9 mouse cellular contexts compared by ENCODE assay signal in genomic region chr19:53754421-53754830, GRCm38 (mm10).
DNase-seq lines count a peak whose midpoint lies in the region; ATAC-seq and TF ChIP-seq lines count a peak whose summit lies in the region.
"Had no signal": no experiment of that assay in that cellular context is flagged by ENCODE, and none has a peak within 500 bp of the region (broad histone marks: within the 10 kb centered on the region; RNA-seq: fewer than 3 reads in every experiment).

No protein-coding gene starts in this region.

- H3K4me1 ChIP-seq in embryonic facial prominence, embryonic 10.5 days: peaks cover 8% of the 10 kb centered on the region
- H3K4me1 ChIP-seq in heart, postnatal 0 days (ENCODE audit: control insufficient read depth, insufficient read depth): peaks cover 16% of the 10 kb centered on the region
- H3K4me1 ChIP-seq in liver, embryonic 12.5 days: peaks cover 12% of the 10 kb centered on the region; the same call in 1 of the 2 replicates
- no peaks in the 10 kb centered on the region for H3K4me1 ChIP-seq in hindbrain, embryonic 14.5 days (replicated peaks; ENCODE audit: control insufficient read depth, insufficient read depth, low read length)
- H3K4me1 ChIP-seq in midbrain, postnatal 0 days (ENCODE audit: insufficient read depth, low read length): no peaks in the 10 kb centered on the region
- H3K4me1 ChIP-seq: liver, embryonic 15.5 days had no signal

- H3K27me3 ChIP-seq in embryonic facial prominence, embryonic 10.5 days (replicated peaks; ENCODE audit: low read depth, poor library complexity, severe bottlenecking): no peaks in the 10 kb centered on the region
- H3K27me3 ChIP-seq in heart, postnatal 0 days (ENCODE audit: control insufficient read depth, insufficient read depth, low read length): no peaks in the 10 kb centered on the region
- no peaks in the 10 kb centered on the region for H3K27me3 ChIP-seq in liver, embryonic 12.5 days (replicated peaks)
- H3K27me3 ChIP-seq in hindbrain, embryonic 14.5 days (ENCODE audit: control insufficient read depth, insufficient read depth, low read length): no peaks in the 10 kb centered on the region
- no peaks in the 10 kb centered on the region; the same call in 1 of the 2 replicates for H3K27me3 ChIP-seq in midbrain, postnatal 0 days (ENCODE audit: insufficient read depth, low read length)
- H3K27me3 ChIP-seq: liver, embryonic 15.5 days had no signal

- WGBS in embryonic facial prominence, embryonic 10.5 days: 69% methylated on average over 7 of the region's 7 CpGs
- 12% methylated on average over 7 of the region's 7 CpGs for WGBS in heart, postnatal 0 days
- WGBS in liver, embryonic 12.5 days (ENCODE audit: insufficient replicate concordance): 50% methylated on average over 5 of the region's 7 CpGs
- 71% methylated on average over 5 of the region's 7 CpGs for WGBS in hindbrain, embryonic 14.5 days
- WGBS in midbrain, postnatal 0 days: 80% methylated on average over 7 of the region's 7 CpGs

- H3K27ac ChIP-seq in embryonic facial prominence, embryonic 10.5 days (replicated peaks): 0 out of 2 replicates have a peak overlapping the region, but pooled peaks have one; percentile 26
- peak overlapping the region; percentile 71 for H3K27ac ChIP-seq in heart, postnatal 0 days (ENCODE audit: low read depth)
- H3K27ac ChIP-seq in liver, embryonic 12.5 days: no peak overlapping the region
- no peak overlapping the region for H3K27ac ChIP-seq in hindbrain, embryonic 14.5 days
- no peak overlapping the region for H3K27ac ChIP-seq in midbrain, postnatal 0 days (ENCODE audit: low read depth, low read length)
- H3K27ac ChIP-seq: liver, embryonic 15.5 days had no signal

- H3K9me3 ChIP-seq in embryonic facial prominence, embryonic 10.5 days: peaks cover 7% of the 10 kb centered on the region; the same call in 1 of the 2 replicates
- no peaks in the 10 kb centered on the region for H3K9me3 ChIP-seq in heart, postnatal 0 days (replicated peaks; ENCODE audit: control insufficient read depth, low read length)
- H3K9me3 ChIP-seq in liver, embryonic 12.5 days (replicated peaks): peaks cover 9% of the 10 kb centered on the region
- H3K9me3 ChIP-seq in hindbrain, embryonic 14.5 days (ENCODE audit: control insufficient read depth, low read length): no peaks in the 10 kb centered on the region
- no peaks in the 10 kb centered on the region for H3K9me3 ChIP-seq in midbrain, postnatal 0 days (ENCODE audit: low read length)
- H3K9me3 ChIP-seq: liver, embryonic 15.5 days had no signal

- H3K9ac ChIP-seq in heart, postnatal 0 days (replicated peaks; ENCODE audit: low read depth, low read length): no peak overlapping the region
- no peak overlapping the region for H3K9ac ChIP-seq in liver, embryonic 12.5 days
- H3K9ac ChIP-seq in hindbrain, embryonic 14.5 days: no peak overlapping the region
- H3K9ac ChIP-seq in midbrain, postnatal 0 days (replicated peaks; ENCODE audit: low read length, poor library complexity, severe bottlenecking): no peak overlapping the region
- H3K9ac ChIP-seq: liver, embryonic 15.5 days had no signal

- TF ChIP-seq EP300 in heart, postnatal 0 days (IDR thresholded peaks at IDR 0.05; ENCODE audit: low read depth): no peak

- TF ChIP-seq CTCF in heart, postnatal 0 days (IDR thresholded peaks at IDR 0.05; ENCODE audit: low read depth): no peak
- no peak for TF ChIP-seq CTCF in midbrain, postnatal 0 days (IDR thresholded peaks at IDR 0.05)

- DNase-seq in embryo, embryonic 11 days: peak; percentile 16
- no peak for DNase-seq in embryo, embryonic 9.5 days (ENCODE audit: extremely low spot score)
- DNase-seq in embryonic facial prominence, embryonic 10.5 days (ENCODE audit: low spot score): no peak
- peak; percentile 45 for DNase-seq in heart, postnatal 0 days (ENCODE audit: low spot score)
- DNase-seq in yolk sac, embryonic 10.5 days (ENCODE audit: low spot score): no peak
- DNase-seq in hindbrain, embryonic 14.5 days (ENCODE audit: low spot score): no peak
- no peak for DNase-seq in midbrain, postnatal 0 days (ENCODE audit: low spot score)

- H3K4me3 ChIP-seq in embryonic facial prominence, embryonic 10.5 days: no peak overlapping the region
- H3K4me3 ChIP-seq in heart, postnatal 0 days (ENCODE audit: low read depth, low read length): no peak overlapping the region
- no peak overlapping the region for H3K4me3 ChIP-seq in liver, embryonic 12.5 days
- H3K4me3 ChIP-seq in hindbrain, embryonic 14.5 days (replicated peaks; ENCODE audit: low read length): no peak overlapping the region
- no peak overlapping the region for H3K4me3 ChIP-seq in midbrain, postnatal 0 days (ENCODE audit: low read depth, low read length)
- H3K4me3 ChIP-seq: liver, embryonic 15.5 days had no signal

- H3K4me2 ChIP-seq in heart, postnatal 0 days (ENCODE audit: low read depth, low read length): peak overlapping the region; percentile 17; the same call in 1 of the 2 replicates
- H3K4me2 ChIP-seq in liver, embryonic 12.5 days: no peak overlapping the region
- H3K4me2 ChIP-seq in hindbrain, embryonic 14.5 days (replicated peaks): no peak overlapping the region
- H3K4me2 ChIP-seq in midbrain, postnatal 0 days (ENCODE audit: low read depth, low read length, poor library complexity, severe bottlenecking): no peak overlapping the region
- H3K4me2 ChIP-seq: liver, embryonic 15.5 days had no signal

- no peaks in the 10 kb centered on the region for H3K36me3 ChIP-seq in embryonic facial prominence, embryonic 10.5 days (replicated peaks)
- no peaks in the 10 kb centered on the region for H3K36me3 ChIP-seq in heart, postnatal 0 days (replicated peaks; ENCODE audit: control insufficient read depth, insufficient read depth, low read length)
- no peaks in the 10 kb centered on the region for H3K36me3 ChIP-seq in liver, embryonic 12.5 days
- no peaks in the 10 kb centered on the region for H3K36me3 ChIP-seq in hindbrain, embryonic 14.5 days (replicated peaks; ENCODE audit: control insufficient read depth, insufficient read depth)
- H3K36me3 ChIP-seq in midbrain, postnatal 0 days (ENCODE audit: insufficient read depth, low read length): no peaks in the 10 kb centered on the region
- H3K36me3 ChIP-seq: liver, embryonic 15.5 days had no signal

- peak; percentile 71 for ATAC-seq in heart, postnatal 0 days (ENCODE audit: insufficient read depth, low read depth)
- ATAC-seq in liver, embryonic 12.5 days: 0 out of 2 replicates have a peak, but pooled peaks have one; percentile 13
- ATAC-seq in hindbrain, embryonic 14.5 days (ENCODE audit: low FRiP score): no peak
- ATAC-seq in midbrain, postnatal 0 days (ENCODE audit: low FRiP score): no peak

Comparison
In these comparisons a context has a peak if more than half of its experiments do, and no peak if none do; other contexts are left out.
1. DNase-seq: peak in embryo, embryonic 11 days (single experiment) and heart, postnatal 0 days (single experiment); none in embryo, embryonic 9.5 days (single experiment), embryonic facial prominence, embryonic 10.5 days (single experiment), yolk sac, embryonic 10.5 days (single experiment), hindbrain, embryonic 14.5 days (single experiment) and midbrain, postnatal 0 days (single experiment).
2. H3K27ac ChIP-seq: peak in embryonic facial prominence, embryonic 10.5 days (single experiment) and heart, postnatal 0 days (single experiment); none in liver, embryonic 12.5 days (single experiment), hindbrain, embryonic 14.5 days (single experiment) and midbrain, postnatal 0 days (single experiment).
3. ATAC-seq: peak in heart, postnatal 0 days (single experiment) and liver, embryonic 12.5 days (single experiment); none in hindbrain, embryonic 14.5 days (single experiment) and midbrain, postnatal 0 days (single experiment).